Mouse (Mus musculus) midbrain, embryonic 13.5 days (tissue): Measurements from ENCODE around the gene Actn4. TPM values are rescaled to one million over a fixed set of nuclear protein-coding genes. Genes with fewer than 3 reads are reported as not detected.
"Not testable (repeated sequence)": the region's sequence is repeated elsewhere in the genome, so short reads cannot be mapped to it uniquely, and the experiment has no call there.

Source experiments
- ATAC-seq: fragments of 200-750 bp; cut with Nextera tagmentation; 2 replicates; pipeline ENCODE4 v1.8.0; 2017; ENCODE audit warnings: mild to moderate bottlenecking, moderate TSS enrichment, moderate library complexity
- H3K27ac ChIP-seq: fragments of 300-500 bp; sonication (generic); 2 replicates; pipeline ENCODE4 v1.5.1; 2015; ENCODE audit warnings: inconsistent platforms, mild to moderate bottlenecking, moderate library complexity
- H3K27me3 ChIP-seq: fragments of 300-500 bp; sonication (generic); 2 replicates; pipeline ENCODE4 v1.6.1; 2015; ENCODE audit warnings: mild to moderate bottlenecking, inconsistent platforms
- H3K36me3 ChIP-seq: fragments of 300-500 bp; sonication (generic); 2 replicates; pipeline ENCODE4 v1.6.1; 2015; ENCODE audit warnings: mild to moderate bottlenecking, inconsistent platforms
- H3K4me1 ChIP-seq: fragments of 300-500 bp; sonication (generic); replicated peaks from 2 replicates; pipeline ENCODE4 v1.6.1; 2015; ENCODE audit warnings: inconsistent platforms
- H3K4me2 ChIP-seq: fragments of 300-500 bp; sonication (generic); replicated peaks from 2 replicates; pipeline ENCODE4 v1.6.1; 2015; ENCODE audit warnings: moderate library complexity, mild to moderate bottlenecking, inconsistent platforms
- H3K4me3 ChIP-seq: fragments of 300-500 bp; sonication (generic); replicated peaks from 2 replicates; pipeline ENCODE4 v1.5.1; 2015; ENCODE audit warnings: mild to moderate bottlenecking, inconsistent platforms
- H3K9ac ChIP-seq: fragments of 300-500 bp; sonication (generic); replicated peaks from 2 replicates; pipeline ENCODE4 v1.6.1; 2015; ENCODE audit warnings: mild to moderate bottlenecking, inconsistent platforms
- H3K9me3 ChIP-seq: fragments of 300-500 bp; sonication (generic); 2 replicates; pipeline ENCODE4 v1.6.1; 2016; ENCODE audit warnings: mild to moderate bottlenecking, inconsistent platforms
- WGBS: fragments of 180-500 bp; shearing (Covaris S2); methylation state at CpG from one replicate; pipeline ENCODE4 v1.1.7; 2015; 5-methylcytosine and 5-hydroxymethylcytosine counted together
- polyA plus RNA-seq: library from polyadenylated mRNA; unstranded; fragments of >200 nt; fragmentation: Nextera tagmentation; extraction: Ambion mirVana; gene quantifications from 2 replicates; pipeline ENCODE4 v1.2.1, GENCODE M21; 2015

The Actn4 gene
- polyA plus RNA-seq, 1 experiment from 2014 or later, result 132 TPM

GRCm38 (mm10) chr7:28893643-28894265, 68.4 kb downstream of the Actn4 start:
- Histone ChIP-seq H3K9ac (0 out of 2 replicates have a peak overlapping the region, but pooled peaks have one; percentile 7), H3K27me3 (peaks cover 22% of the 10 kb centered on the region), H3K4me2 (no peak overlapping the region), H3K4me3 (no peak overlapping the region), H3K27ac (no peak overlapping the region), H3K4me1 (peaks cover 4% of the 10 kb centered on the region), H3K36me3 (peaks cover 79% of the 10 kb centered on the region), H3K9me3 (no peaks in the 10 kb centered on the region)
- peak; percentile 50; the same call in 1 of the 2 replicates for ATAC-seq
- WGBS, result 57% methylated on average over 7 of the region's 7 CpGs

GRCm38 (mm10) chr7:28892601-28893000, 69.5 kb downstream of the Actn4 start:
- H3K4me3 ChIP-seq, result no peak overlapping the region
- H3K27me3 ChIP-seq, result peaks cover 33% of the 10 kb centered on the region
- no peak for ATAC-seq
- H3K9me3 ChIP-seq, result no peaks in the 10 kb centered on the region
- H3K9ac ChIP-seq, result no peak overlapping the region
- H3K4me1 ChIP-seq, result peaks cover 11% of the 10 kb centered on the region
- H3K4me2 ChIP-seq, result no peak overlapping the region
- no peak overlapping the region for H3K27ac ChIP-seq
- 95% methylated on average over 17 of the region's 17 CpGs for WGBS
- H3K36me3 ChIP-seq, result peaks cover 68% of the 10 kb centered on the region

- peak; percentile 58; the same call in 1 of the 2 replicates for ATAC-seq
- Histone ChIP-seq H3K9me3 (no peaks in the 10 kb centered on the region), H3K4me2 (peak overlapping the region; percentile 56), H3K27ac (no peak overlapping the region), H3K36me3 (peaks cover 29% of the 10 kb centered on the region), H3K4me3 (peak overlapping the region; percentile 37), H3K4me1 (peaks cover 11% of the 10 kb centered on the region), H3K27me3 (peaks cover 48% of the 10 kb centered on the region), H3K9ac (peak overlapping the region; percentile 46)
- 4% methylated on average over 27 of the region's 27 CpGs for WGBS
Observed at GRCm38 (mm10) chr7:28888701-28889161, 73.4 kb downstream of the Actn4 start.

- H3K36me3 ChIP-seq, result peaks cover 8% of the 10 kb centered on the region
- no peaks in the 10 kb centered on the region for H3K9me3 ChIP-seq
- H3K27me3 ChIP-seq, result peaks cover 48% of the 10 kb centered on the region
- no peak overlapping the region for H3K9ac ChIP-seq
- H3K27ac ChIP-seq, result no peak overlapping the region
- 0 out of 2 replicates have a peak, but pooled peaks have one; percentile 24 for ATAC-seq
- H3K4me1 ChIP-seq, result peaks cover 11% of the 10 kb centered on the region
- 23% methylated on average over 14 of the region's 14 CpGs for WGBS
- H3K4me3 ChIP-seq, result no peak overlapping the region
- no peak overlapping the region for H3K4me2 ChIP-seq
Observed at GRCm38 (mm10) chr7:28886486-28886885, 75.7 kb downstream of the Actn4 start.

- 86% methylated on average over 4 of the region's 4 CpGs for WGBS
- not testable (repeated sequence) for H3K36me3 ChIP-seq, H3K4me1 ChIP-seq, H3K9me3 ChIP-seq, H3K4me3 ChIP-seq, H3K27ac ChIP-seq, H3K9ac ChIP-seq, ATAC-seq, H3K4me2 ChIP-seq
- peaks cover 25% of the 10 kb centered on the region for H3K27me3 ChIP-seq
Observed at GRCm38 (mm10) chr7:28883704-28884103, 78.4 kb downstream of the Actn4 start.

GRCm38 (mm10) chr7:28883039-28883438, 79.1 kb downstream of the Actn4 start:
- peaks cover 19% of the 10 kb centered on the region for H3K27me3 ChIP-seq

GRCm38 (mm10) chr7:28881199-28881598, 80.9 kb downstream of the Actn4 start, which contains the start of gene Capn12:
TSS of gene Capn12 (plus strand) at chr7:28881422.
- Histone ChIP-seq H3K9ac (no peak within 1 kb of the TSS), H3K9me3 (no peaks in the 10 kb centered on the region), H3K4me2 (no peak within 1 kb of the TSS), H3K27me3 (peaks cover under 1% of the 10 kb centered on the region; the same call in 1 of the 2 replicates), H3K4me3 (no peak within 1 kb of the TSS), H3K36me3 (no peaks in the 10 kb centered on the region), H3K27ac (no peak within 1 kb of the TSS), H3K4me1 (no peaks in the 10 kb centered on the region)
- WGBS, result 51% methylated on average over 13 of the region's 13 CpGs
- ATAC-seq, result no peak

More at GRCm38 (mm10) chr7:28883039-28883438, 79.1 kb downstream of the Actn4 start:
- Histone ChIP-seq H3K27ac (no peak overlapping the region), H3K36me3 (no peaks in the 10 kb centered on the region), H3K4me1 (no peaks in the 10 kb centered on the region), H3K4me2 (no peak overlapping the region), H3K4me3 (no peak overlapping the region), H3K9ac (no peak overlapping the region), H3K9me3 (no peaks in the 10 kb centered on the region)
- 79% methylated on average over 11 of the region's 11 CpGs for WGBS
- ATAC-seq, result no peak

GRCm38 (mm10) chr7:28880554-28880953, 81.6 kb downstream of the Actn4 start:
- Histone ChIP-seq H3K9me3 (no peaks in the 10 kb centered on the region), H3K4me2 (no peak overlapping the region), H3K27ac (no peak overlapping the region), H3K27me3 (no peaks in the 10 kb centered on the region), H3K4me1 (no peaks in the 10 kb centered on the region), H3K36me3 (no peaks in the 10 kb centered on the region), H3K9ac (no peak overlapping the region), H3K4me3 (no peak overlapping the region)
- 79% methylated on average over 10 of the region's 10 CpGs for WGBS
- ATAC-seq, result no peak

GRCm38 (mm10) chr7:28879606-28880005, 82.5 kb downstream of the Actn4 start:
- ATAC-seq, result no peak
- WGBS, result 78% methylated on average over 7 of the region's 7 CpGs

DNA sequence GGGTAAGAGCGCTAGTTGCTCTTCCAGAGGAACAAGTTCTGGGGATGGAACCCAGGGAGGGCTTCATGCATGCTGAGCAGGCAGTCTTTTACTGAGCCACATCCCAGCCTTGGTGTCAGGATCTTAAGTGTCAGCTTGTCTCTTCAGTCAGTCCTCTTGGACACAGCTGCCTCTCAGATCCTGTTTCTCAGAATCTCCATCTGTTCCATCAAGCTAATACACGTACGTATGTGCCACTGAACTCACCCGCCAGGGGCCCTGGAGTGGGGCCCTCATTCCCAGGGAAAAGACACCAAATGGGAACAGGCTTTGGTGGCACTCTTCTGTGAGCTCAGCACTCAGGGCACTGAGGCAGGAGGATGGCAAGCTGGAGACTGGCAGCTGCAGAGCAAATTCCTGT, 84.3 kb downstream of the Actn4 start:
- Histone ChIP-seq H3K4me2 (no peak overlapping the region), H3K9ac (no peak overlapping the region), H3K4me1 (no peaks in the 10 kb centered on the region), H3K4me3 (no peak overlapping the region), H3K36me3 (no peaks in the 10 kb centered on the region), H3K9me3 (no peaks in the 10 kb centered on the region), H3K27me3 (no peaks in the 10 kb centered on the region), H3K27ac (no peak overlapping the region)
- WGBS, result 85% methylated on average over 4 of the region's 4 CpGs
- ATAC-seq, result no peak

More at GRCm38 (mm10) chr7:28879606-28880005, 82.5 kb downstream of the Actn4 start:
- Histone ChIP-seq H3K9me3 (no peaks in the 10 kb centered on the region), H3K9ac (no peak overlapping the region), H3K4me2 (no peak overlapping the region), H3K4me3 (no peak overlapping the region), H3K27ac (no peak overlapping the region), H3K4me1 (no peaks in the 10 kb centered on the region), H3K27me3 (no peaks in the 10 kb centered on the region), H3K36me3 (no peaks in the 10 kb centered on the region)

GRCm38 (mm10) chr7:28877155-28877554, 85.0 kb downstream of the Actn4 start:
- no peak for ATAC-seq
- no peak overlapping the region for H3K9ac ChIP-seq
- no peak overlapping the region for H3K27ac ChIP-seq
- no peaks in the 10 kb centered on the region for H3K36me3 ChIP-seq
- H3K27me3 ChIP-seq, result no peaks in the 10 kb centered on the region
- no peaks in the 10 kb centered on the region for H3K9me3 ChIP-seq
- H3K4me1 ChIP-seq, result no peaks in the 10 kb centered on the region
- H3K4me2 ChIP-seq, result no peak overlapping the region
- WGBS, result 89% methylated on average over 7 of the region's 7 CpGs
- H3K4me3 ChIP-seq, result no peak overlapping the region

GRCm38 (mm10) chr7:28876099-28876498, 86.0 kb downstream of the Actn4 start:
- Histone ChIP-seq H3K27ac (no peak overlapping the region), H3K4me2 (no peak overlapping the region), H3K9me3 (no peaks in the 10 kb centered on the region), H3K4me3 (no peak overlapping the region), H3K9ac (no peak overlapping the region), H3K4me1 (no peaks in the 10 kb centered on the region), H3K27me3 (no peaks in the 10 kb centered on the region), H3K36me3 (no peaks in the 10 kb centered on the region)
- WGBS, result 81% methylated on average over 4 of the region's 4 CpGs
- no peak for ATAC-seq
